Mouse (Mus musculus) left cerebral cortex, postnatal 25 days (tissue): ENCODE results near the gene Ep400. TPM values are rescaled to one million over a fixed set of nuclear protein-coding genes. Genes with fewer than 3 reads are reported as not detected.
A peak's percentile ranks its signal among the peaks of the same experiment; 100 is the strongest.

Experiments used
- DNase-seq, 2 experiments: peaks; one replicate each; pipeline ENCODE4 v3.0.0; 2022; ENCODE audit warnings: low spot score in 2 of 2, mixed read lengths in 1 of 2
- intact Hi-C: fragments of 180-260 bp; cut with DNase I; formaldehyde crosslinking; loops from one replicate; pipeline ENCODE4 v1.15.1; 2025
- total RNA-seq, 2 experiments: library from RNA; stranded (reverse); gene quantifications; 2 replicates each; pipeline ENCODE4 v1.2.3; 2021

Ep400 gene
- total RNA-seq, 2 experiments from 2014 or later = 92.6 to 100 TPM

GRCm38 (mm10) chr5:110709256-110709655 lies 61.3 kb downstream of the Ep400 start:
- peak; percentile 29 to 73 for DNase-seq
- intact Hi-C loops = no loop called here

- DNase-seq = no peak
- intact Hi-C loops = no loop called here
These were observed 66.5 kb downstream of the Ep400 start for GRCm38 (mm10) chr5:110704004-110704403.

- DNase-seq = no peak
- intact Hi-C loops = no loop called here
These were observed 71.9 kb downstream of the Ep400 start for GRCm38 (mm10) chr5:110698617-110699016.

GRCm38 (mm10) chr5:110682041-110682440 lies 88.5 kb downstream of the Ep400 start:
- no peak for DNase-seq
- intact Hi-C loops = no loop called here

GRCm38 (mm10) chr5:110665486-110666121 lies 104.9 kb downstream of the Ep400 start:
- no peak for DNase-seq
- intact Hi-C loops = no loop called here

- DNase-seq = no peak
- intact Hi-C loops = no loop called here
These were observed 105.7 kb downstream of the Ep400 start for GRCm38 (mm10) chr5:110664750-110665269.

- intact Hi-C loops = no loop called here
- DNase-seq = no peak
These were observed 106.5 kb downstream of the Ep400 start for GRCm38 (mm10) chr5:110664041-110664440.

- intact Hi-C loops = no loop called here
These were observed 110.8 kb downstream of the Ep400 start for GRCm38 (mm10) chr5:110659682-110660081.

GRCm38 (mm10) chr5:110653686-110654085 lies 116.8 kb downstream of the Ep400 start:
- intact Hi-C loops = no loop called here
- no peak for DNase-seq

More at GRCm38 (mm10) chr5:110659682-110660081, 110.8 kb downstream of the Ep400 start:
- DNase-seq = no peak

- DNase-seq = peak; percentile 95 to 97
- intact Hi-C loops = no loop called here
These were observed 117.5 kb downstream of the Ep400 start, which contains the start of the genes Noc4l and Ddx51 for GRCm38 (mm10) chr5:110652719-110653648. Gene Noc4l (minus strand): TSS chr5:110653417. Gene Ddx51 (plus strand): TSS chr5:110653451.

- no peak for DNase-seq
- intact Hi-C loops = no loop called here
These were observed 124.1 kb downstream of the Ep400 start for GRCm38 (mm10) chr5:110646377-110646776.

- DNase-seq = peak; percentile 76 to 95
- intact Hi-C loops = no loop called here
These were observed 131.1 kb downstream of the Ep400 start for GRCm38 (mm10) chr5:110639459-110639858.

GRCm38 (mm10) chr5:110638306-110639074 lies 132.0 kb downstream of the Ep400 start:
- intact Hi-C loops = no loop called here

GRCm38 (mm10) chr5:110635951-110636707 lies 134.4 kb downstream of the Ep400 start:
- intact Hi-C loops = loop anchor here (1.0 to 2.0 kb wide), 2 partner anchors 142 to 279 kb away; no protein-coding TSS in a partner anchor
- peak; percentile 21 to 52 for DNase-seq

More at GRCm38 (mm10) chr5:110638306-110639074, 132.0 kb downstream of the Ep400 start:
- DNase-seq = no peak

- intact Hi-C loops = no loop called here
- no peak for DNase-seq
These were observed 140.9 kb downstream of the Ep400 start for GRCm38 (mm10) chr5:110629525-110630120.

GRCm38 (mm10) chr5:110628156-110628555 lies 142.4 kb downstream of the Ep400 start:
- intact Hi-C loops = no loop called here
- DNase-seq = no peak

- peak in 1 of 2 experiments; percentile 48 for DNase-seq
- intact Hi-C loops = no loop called here
These were observed 143.2 kb downstream of the Ep400 start for GRCm38 (mm10) chr5:110627351-110627750.

- DNase-seq = no peak
- intact Hi-C loops = no loop called here
These were observed 146.2 kb downstream of the Ep400 start for GRCm38 (mm10) chr5:110624319-110624718.
